Mouse (Mus musculus) fat pad, adult 2 months (tissue): ENCODE measurements around the gene Prol1.
"Not testable (repeated sequence)": the region's sequence is repeated elsewhere in the genome, so short reads cannot be mapped to it uniquely, and the experiment has no call there.

Source experiments
- DNase-seq: peaks from one replicate; pipeline ENCODE4 v3.0.0-alpha.2; 2011; ENCODE audit warnings: low read depth, low spot score; ENCODE audit errors: extremely low read depth

The Prol1 gene

DNA sequence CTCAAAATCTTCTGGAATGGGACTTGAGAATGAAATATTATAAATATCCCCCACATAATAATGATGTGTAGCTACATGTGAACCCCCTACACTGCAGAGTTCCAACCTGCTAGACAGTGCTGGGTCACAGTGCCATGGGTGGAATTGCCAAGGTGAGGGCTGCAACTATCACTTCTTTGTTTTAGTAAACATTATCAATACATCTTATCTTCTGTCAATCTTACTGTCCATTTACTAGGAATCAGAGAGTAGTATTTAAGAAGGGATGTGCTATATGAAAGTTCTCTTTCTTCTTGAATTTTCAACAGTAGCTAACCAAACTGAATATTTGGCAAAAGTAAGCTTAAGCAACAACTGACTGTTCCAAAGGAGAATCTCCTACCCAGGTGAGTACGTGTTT is at the start of gene Prol1:
Prol1 (plus strand) TSS at position 301 of the 400 bp plus-strand sequence.
- DNase-seq: no peak

DNA sequence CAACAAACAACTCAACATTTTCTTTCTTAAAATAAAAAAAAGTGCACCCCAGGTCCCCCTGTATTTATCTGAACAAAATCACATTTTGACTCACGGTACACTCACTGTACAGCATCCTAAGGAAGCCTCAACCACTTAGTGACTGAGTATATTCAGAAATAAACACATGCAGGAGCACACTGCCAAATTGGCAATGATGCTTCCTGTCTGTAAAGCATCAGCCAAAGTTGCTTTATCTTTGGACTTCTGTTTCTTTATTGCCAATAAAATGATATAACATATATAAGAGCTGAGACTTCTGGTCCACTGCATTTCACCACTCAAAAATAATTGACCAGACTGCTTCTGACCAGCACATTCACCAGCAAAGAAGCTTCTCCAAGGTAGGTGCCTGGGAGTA is 48.5 kb upstream of the Prol1 start, which contains the start of gene Gm7714:
Gm7714 (plus strand) TSS at position 301 of the 400 bp plus-strand sequence.
- DNase-seq: no peak

DNA sequence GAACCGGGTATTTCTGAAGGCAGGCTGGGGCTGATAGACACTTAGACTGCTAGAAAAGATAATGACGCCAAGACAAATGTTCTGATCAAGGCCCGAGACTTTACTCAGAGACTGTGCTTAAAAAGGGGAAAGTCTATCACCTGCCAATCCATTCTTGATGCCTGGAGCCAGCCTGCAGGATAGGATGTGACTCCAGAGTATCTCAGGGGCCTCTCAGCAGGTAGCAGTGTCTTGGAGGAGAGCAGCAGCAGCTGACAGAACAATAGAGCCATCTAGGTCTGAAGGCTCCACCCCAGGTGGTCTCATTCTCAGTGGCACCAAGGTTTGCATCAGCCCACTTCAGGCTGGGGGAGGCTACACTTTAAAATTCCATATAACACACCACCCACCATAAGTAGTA is 5.8 kb upstream of the Prol1 start:
- not testable (repeated sequence) for DNase-seq

DNA sequence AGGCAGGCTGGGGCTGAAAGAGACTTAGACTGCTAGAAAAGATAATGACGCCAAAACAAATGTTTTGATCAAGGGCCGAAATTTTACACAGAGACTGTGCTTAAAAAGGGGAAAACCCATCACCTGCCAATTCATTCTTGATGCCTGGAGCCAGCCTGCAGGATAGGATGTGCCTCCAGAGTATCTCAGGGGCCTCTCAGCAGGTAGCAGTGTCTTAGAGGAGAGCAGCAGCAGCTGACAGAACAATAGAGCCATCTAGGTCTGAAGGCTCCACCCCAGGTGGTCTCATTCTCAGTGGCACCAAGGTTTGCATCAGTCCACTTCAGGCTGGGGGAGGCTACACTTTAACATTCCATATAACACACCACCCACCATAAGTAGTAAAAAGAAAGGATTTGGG is 31.4 kb downstream of the Prol1 start:
- DNase-seq: not testable (repeated sequence)

DNA sequence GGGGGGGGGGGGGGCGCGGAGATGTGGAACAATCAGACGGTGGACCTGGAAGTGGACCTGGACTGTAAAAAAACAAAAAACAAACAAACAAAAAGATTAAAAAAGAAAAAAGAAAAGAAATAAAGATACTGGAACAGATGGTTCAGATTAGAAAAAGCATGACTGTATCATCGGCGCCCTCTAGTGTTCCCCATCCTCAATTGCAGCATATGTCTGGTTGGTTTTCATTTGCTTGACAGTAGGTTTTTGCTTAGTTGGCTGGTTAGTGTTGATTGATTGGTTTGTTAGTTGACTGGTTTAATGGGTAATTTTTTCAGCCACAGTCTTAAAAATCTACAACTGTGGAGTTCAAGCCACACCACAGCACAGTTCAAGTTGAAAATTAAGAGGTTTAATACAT is 47.7 kb downstream of the Prol1 start:
- no peak for DNase-seq

DNA sequence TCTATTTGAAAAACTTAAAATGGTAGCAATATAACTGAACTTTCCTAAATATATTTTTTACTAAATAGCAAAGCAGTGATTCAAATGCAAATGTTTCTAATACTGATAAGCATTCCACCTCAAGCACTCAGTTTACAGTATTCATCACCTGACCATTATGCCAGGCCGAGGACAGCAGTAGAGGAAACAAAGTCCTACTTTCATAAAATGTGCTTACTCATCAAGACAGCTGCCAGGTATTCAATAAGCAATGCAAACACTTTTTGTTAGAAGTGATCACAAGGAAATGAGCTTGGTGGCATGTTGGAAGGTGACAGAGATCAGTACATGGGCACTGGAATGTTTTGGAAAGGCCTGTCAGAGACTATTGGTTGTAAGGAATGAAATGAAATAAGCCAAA is 49.8 kb downstream of the Prol1 start:
- DNase-seq: no peak

DNA sequence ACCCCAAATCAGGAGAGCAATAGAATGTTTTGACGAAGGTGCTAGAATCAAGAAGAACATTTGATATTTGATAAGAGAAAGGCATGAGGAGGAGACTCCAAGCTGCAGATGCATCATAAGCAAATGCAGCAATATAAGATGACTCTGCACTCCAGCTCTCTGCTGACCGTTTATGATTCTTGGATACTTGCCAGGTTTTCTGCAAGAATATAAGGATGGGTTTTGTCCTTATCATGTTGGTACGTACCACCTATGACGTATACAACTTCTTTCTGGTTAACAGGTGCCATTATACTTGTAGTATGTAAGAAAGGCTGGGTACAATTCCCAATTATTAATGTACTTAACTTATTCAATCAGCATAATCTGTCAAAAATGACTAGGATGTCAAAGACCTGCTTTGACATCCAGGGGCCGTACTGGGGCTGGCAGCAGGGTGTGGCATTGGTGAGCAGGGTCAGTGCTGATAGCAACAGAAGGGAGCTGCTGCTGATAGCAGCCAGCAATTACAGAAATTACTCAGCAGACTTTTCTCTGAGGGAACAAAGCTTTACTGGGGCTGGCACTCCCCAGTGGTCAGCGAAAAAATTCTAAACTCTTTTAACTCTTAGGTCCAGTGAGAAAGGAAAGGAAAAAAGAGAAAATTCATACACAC is 53.6 kb downstream of the Prol1 start:
- DNase-seq: no peak

DNA sequence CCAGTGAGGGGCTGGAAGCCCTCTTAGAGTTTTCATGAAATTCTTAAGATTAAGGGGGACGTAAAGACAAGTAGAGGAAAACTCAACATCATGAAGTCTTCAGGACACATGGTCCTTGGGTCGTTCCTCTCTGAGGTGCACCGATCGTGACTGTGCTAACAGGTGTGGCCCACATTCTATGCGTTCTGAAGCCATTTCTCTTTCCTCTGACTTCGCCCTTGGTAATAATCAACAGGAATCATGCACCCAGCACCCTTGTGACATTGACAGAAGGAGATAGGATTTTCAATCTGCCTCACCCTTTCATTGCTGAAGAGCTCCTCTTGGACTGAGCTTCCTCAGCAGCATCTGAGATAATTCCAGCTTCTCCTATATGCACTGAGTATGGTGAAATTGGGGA is 55.5 kb downstream of the Prol1 start:
- no peak for DNase-seq

DNA sequence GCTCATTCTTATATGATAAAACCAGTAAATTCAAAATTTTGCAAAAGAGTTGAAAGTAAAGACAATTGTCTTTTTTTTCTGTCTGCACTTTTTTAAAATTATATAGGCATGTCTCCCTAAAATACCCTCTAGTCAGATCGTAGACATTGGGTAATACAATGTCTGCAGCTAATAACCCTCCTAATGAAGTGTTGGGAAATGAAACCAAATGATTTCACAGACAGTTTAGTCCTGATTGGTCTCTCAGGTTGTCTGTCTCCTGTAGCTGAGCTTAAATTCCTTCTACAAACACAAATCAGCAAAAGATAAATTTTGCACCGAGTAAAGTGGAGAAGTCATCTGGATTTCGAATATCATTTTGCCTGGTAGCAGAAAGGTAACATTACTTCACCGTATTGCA is 58.7 kb downstream of the Prol1 start, which contains the start of gene Amtn:
Amtn (plus strand) TSS at position 301 of the 400 bp plus-strand sequence.
- DNase-seq: no peak
